Mouse (Mus musculus) liver, adult 2 months (tissue): Measurements from ENCODE around the gene Ssbp1.

Source experiments
- CTCF ChIP-seq: fragments of 200-500 bp; IDR thresholded peaks from 2 replicates; pipeline ENCODE4 v1.5.1; 2011; ENCODE audit warnings: low read depth, low read length, control low read depth
- POLR2A ChIP-seq: fragments of 200-500 bp; IDR thresholded peaks from 2 replicates; pipeline ENCODE4 v1.6.1; 2011; ENCODE audit warnings: low read length, control low read depth; ENCODE audit not compliant: insufficient read depth; ENCODE audit errors: extremely low read depth

DNA sequence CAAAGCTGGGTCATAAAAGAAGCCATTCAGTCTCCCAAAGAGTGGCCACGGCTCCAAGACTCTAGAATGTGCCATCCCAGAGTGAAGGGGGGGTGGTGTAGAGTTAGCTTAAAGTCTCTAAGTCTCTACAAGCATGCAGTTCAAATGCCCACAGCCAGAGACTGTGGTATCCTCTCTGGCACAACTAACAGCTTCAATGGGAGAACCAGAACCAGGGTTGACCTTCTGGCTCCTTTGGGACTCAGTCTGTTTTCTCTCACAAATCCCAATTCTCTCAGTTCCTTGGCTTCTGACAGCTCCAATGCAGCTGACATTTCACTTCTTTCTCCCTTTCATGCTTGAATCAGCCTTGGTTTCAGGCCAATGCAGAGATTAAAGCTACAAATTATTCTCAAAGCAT lies 48.1 kb upstream of the Ssbp1 start:
- TF ChIP-seq CTCF = no peak
- TF ChIP-seq POLR2A = no peak
